Mouse (Mus musculus) Patski (cell line): ENCODE measurements around the gene Cenpn. TPM values are rescaled to one million over a fixed set of nuclear protein-coding genes. Genes with fewer than 3 reads are reported as not detected.

Experiments used
- ATAC-seq: fragments of 100-300 bp; one replicate; pipeline ENCODE4 v1.8.0; 2021
- CTCF ChIA-PET: fragments of 350-600 bp; sonication (Branson Sonifier 250); formaldehyde crosslinking; loops from one replicate; lab custom pipeline; 2022; ENCODE audit warnings: inconsistent platforms; lab: Charles Lee
- POLR2A ChIA-PET: fragments of 350-600 bp; sonication (Branson Sonifier 250); formaldehyde crosslinking; loops from one replicate; lab custom pipeline; 2022; ENCODE audit warnings: antibody characterized with exemption, inconsistent platforms; lab: Charles Lee
- DNase-seq: peaks from one replicate; pipeline ENCODE4 v3.0.0-alpha.2; 2011; ENCODE audit warnings: low read depth, low spot score
- H3K27me3 ChIP-seq: fragments of 371-371 bp; one replicate; pipeline ENCODE4 v1.5.1; 2021
- CTCF ChIP-seq: fragments of 100-300 bp; IDR thresholded peaks from one replicate; pipeline ENCODE4 v1.5.1; 2021
- in situ Hi-C: fragments of 300-500 bp; cut with MboI; formaldehyde crosslinking; loops from 3 replicates; pipeline ENCODE4 v1.11.1; 2018; ENCODE audit warnings: low pct_unique_long_range_greater_than_20kb, mixed read lengths
- polyA plus RNA-seq: library from polyadenylated mRNA; unstranded; gene quantifications from one replicate; pipeline ENCODE4 v1.2.3, GENCODE M21; 2021

Cenpn gene
- polyA plus RNA-seq, 1 experiment from 2014 or later: 17.3 TPM

DNA sequence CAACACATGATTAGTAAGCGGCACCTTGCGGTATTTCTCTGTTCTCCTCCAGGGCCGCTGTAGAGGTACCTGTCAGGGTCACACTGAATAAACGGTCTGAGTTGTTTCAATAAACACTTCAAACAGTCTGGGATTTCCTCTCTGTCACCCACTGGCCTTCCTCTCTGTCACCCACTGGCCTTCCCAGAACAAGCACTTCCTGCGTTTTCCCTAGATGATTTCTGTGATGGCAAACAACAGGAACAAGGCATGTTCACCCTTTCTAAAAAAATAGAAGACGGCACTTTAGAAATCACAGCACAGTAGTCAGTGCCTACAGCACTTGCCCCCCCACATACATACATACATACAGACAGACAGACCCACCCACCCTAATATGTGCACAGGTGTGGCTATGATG lies 26.0 kb upstream of the Cenpn start:
- no peak for TF ChIP-seq CTCF
- in situ Hi-C loops: no loop called here
- DNase-seq (no peak), ATAC-seq (no peak)
- CTCF ChIA-PET: interaction anchor here (1.0 kb wide), 1 partner anchor 9 kb away, joined by 4 read pairs; no protein-coding TSS in a partner anchor
- POLR2A ChIA-PET: no interaction called here
- H3K27me3 ChIP-seq: no peaks in the 10 kb centered on the region

DNA sequence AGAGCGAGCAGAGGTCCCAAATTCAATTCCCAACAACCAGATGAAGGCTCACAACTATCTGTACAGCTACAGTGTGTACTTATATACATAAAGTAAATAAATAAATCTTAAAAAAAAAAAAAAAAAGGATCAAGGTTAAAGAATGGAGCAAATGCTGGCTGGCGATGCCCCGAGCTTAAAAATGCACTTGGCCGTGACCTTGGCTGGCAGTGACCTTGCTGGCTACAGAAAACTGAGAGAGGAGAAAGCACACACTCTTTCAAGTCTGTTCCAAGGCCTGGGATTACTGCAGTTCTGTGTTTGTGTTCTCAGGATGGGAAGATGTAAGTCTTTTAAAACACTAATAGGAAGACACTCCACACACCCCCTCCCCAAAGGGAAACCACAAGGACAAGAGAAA lies 16.8 kb upstream of the Cenpn start:
- CTCF ChIA-PET: interaction anchor here (1.0 to 1.9 kb wide), 4 partner anchors 9 to 17 kb away, joined by 3 to 4 read pairs (median 4); partner anchors contain the start of genes Cenpn and Cmc2
- TF ChIP-seq CTCF: no peak
- H3K27me3 ChIP-seq: no peaks in the 10 kb centered on the region
- POLR2A ChIA-PET: no interaction called here
- in situ Hi-C loops: no loop called here
- ATAC-seq: no peak
- DNase-seq: no peak

DNA sequence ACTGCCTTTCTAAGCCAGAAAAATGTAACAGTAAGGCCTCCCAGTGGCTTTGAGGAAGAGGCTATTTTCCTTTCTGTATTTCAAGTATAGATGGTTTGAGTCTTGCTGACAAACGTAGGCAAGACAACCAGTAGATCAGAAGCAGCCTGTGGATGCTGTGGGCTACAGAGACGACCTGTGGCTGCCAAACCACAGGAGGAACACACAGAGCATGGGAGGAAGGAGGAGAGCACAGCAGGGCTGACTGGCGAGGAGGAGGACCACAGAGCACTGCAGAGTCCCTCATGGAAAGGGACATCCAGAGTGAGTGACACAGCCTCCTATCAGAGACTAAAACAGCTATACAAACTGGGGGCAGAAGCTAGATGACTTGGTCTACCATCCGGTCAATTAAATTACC lies 16.3 kb upstream of the Cenpn start:
- in situ Hi-C loops: no loop called here
- ChIA-PET CTCF (interaction anchor here (0.7 to 1.9 kb wide), 5 partner anchors 9 to 39 kb away, joined by 3 to 4 read pairs (median 3); partner anchors contain the start of genes Cenpn and Cmc2), POLR2A (no interaction called here)
- H3K27me3 ChIP-seq: no peaks in the 10 kb centered on the region
- TF ChIP-seq CTCF: no peak
- ATAC-seq: no peak
- no peak for DNase-seq

- in situ Hi-C loops: no loop called here
- DNase-seq: no peak
- POLR2A ChIA-PET: no interaction called here
- peak; percentile 21 for ATAC-seq
- CTCF ChIA-PET: interaction anchor here (0.7 to 1.9 kb wide), 4 partner anchors 15 to 39 kb away, joined by 3 to 4 read pairs (median 3); partner anchors contain the start of genes Cenpn and Cmc2
- H3K27me3 ChIP-seq: no peaks in the 10 kb centered on the region
- no peak for TF ChIP-seq CTCF
Measured at GRCm38 (mm10) chr8:116905836-116906235, 15.7 kb upstream of the Cenpn start.

DNA sequence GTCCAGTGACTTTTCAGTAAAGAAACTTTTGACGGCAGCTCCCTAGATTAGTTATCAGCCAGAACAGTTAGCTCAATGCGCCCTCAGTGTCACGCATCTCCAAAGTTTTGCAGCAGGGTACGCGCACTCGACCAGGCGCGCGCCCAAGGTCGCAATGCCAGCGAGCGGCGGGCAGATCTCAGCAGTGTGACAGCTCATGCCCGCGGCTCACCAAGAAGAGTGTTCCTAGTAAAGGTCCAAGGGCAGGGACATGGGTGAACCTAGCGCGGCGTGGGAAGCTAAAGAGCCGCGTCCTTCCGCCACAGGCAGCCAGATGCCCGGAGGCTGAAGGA lies 559 bp upstream of the Cenpn start:
- no peak for TF ChIP-seq CTCF
- DNase-seq (no peak), ATAC-seq (peak; percentile 58)
- ChIA-PET CTCF (interaction anchor here (0.8 to 2.0 kb wide), 2 partner anchors 9 to 16 kb away, joined by 3 to 4 read pairs; no protein-coding TSS in a partner anchor), POLR2A (no interaction called here)
- in situ Hi-C loops: loop anchor here (10.0 kb wide), 1 partner anchor 554 kb away; no protein-coding TSS in a partner anchor
- H3K27me3 ChIP-seq: no peaks in the 10 kb centered on the region

- TF ChIP-seq CTCF: no peak
- no peak for ATAC-seq
- no peak for DNase-seq
- in situ Hi-C loops: loop anchor here (10.0 kb wide), 1 partner anchor 553 kb away; no protein-coding TSS in a partner anchor
- ChIA-PET POLR2A (no interaction called here), CTCF (interaction anchor here (1.3 kb wide), 2 partner anchors 17 to 58 kb away, joined by 3 to 4 read pairs; no protein-coding TSS in a partner anchor)
- H3K27me3 ChIP-seq: no peaks in the 10 kb centered on the region
Measured at GRCm38 (mm10) chr8:116922060-116922757, 679 bp downstream of the Cenpn start.

DNA sequence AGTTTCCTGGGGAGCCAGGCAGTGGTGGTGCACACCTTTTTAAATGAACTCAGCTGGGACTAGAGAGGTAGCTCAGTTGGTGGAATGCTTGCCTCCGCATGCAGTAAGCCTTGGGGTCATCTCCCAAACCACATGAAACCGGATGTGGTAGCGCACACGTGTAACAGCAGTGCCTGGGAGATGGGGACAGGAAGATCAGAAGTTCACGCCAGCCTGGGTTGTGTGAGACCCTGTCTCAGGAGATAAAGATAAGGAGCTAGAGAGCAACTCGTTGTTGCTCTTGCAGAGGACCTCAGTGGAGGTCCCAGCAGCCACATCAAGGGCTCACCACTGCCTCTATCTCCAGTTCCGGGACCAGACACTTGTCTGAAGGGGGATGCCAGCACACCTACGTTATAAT lies 2.0 kb downstream of the Cenpn start:
- TF ChIP-seq CTCF: no peak
- ATAC-seq (no peak), DNase-seq (no peak)
- POLR2A ChIA-PET: interaction anchor here (0.6 to 1.2 kb wide), 3 partner anchors 11 to 29 kb away, joined by 3 read pairs; partner anchors contain the start of gene Atmin
- CTCF ChIA-PET: interaction anchor here (1.1 kb wide), 1 partner anchor 35 kb away, joined by 3 read pairs; no protein-coding TSS in a partner anchor
- H3K27me3 ChIP-seq: no peaks in the 10 kb centered on the region
- in situ Hi-C loops: loop anchor here (10.0 kb wide), 1 partner anchor 551 kb away; no protein-coding TSS in a partner anchor

GRCm38 (mm10) chr8:116927880-116928279 lies 6.3 kb downstream of the Cenpn start:
- peak; percentile 51 for ATAC-seq
- ChIA-PET POLR2A (no interaction called here), CTCF (interaction anchor here (0.9 to 1.9 kb wide), 2 partner anchors 8 to 15 kb away, joined by 3 to 6 read pairs; no protein-coding TSS in a partner anchor)
- no peaks in the 10 kb centered on the region for H3K27me3 ChIP-seq
- no peak for DNase-seq
- in situ Hi-C loops: loop anchor here (10.0 kb wide), 1 partner anchor 547 kb away; no protein-coding TSS in a partner anchor
- TF ChIP-seq CTCF: no peak

DNA sequence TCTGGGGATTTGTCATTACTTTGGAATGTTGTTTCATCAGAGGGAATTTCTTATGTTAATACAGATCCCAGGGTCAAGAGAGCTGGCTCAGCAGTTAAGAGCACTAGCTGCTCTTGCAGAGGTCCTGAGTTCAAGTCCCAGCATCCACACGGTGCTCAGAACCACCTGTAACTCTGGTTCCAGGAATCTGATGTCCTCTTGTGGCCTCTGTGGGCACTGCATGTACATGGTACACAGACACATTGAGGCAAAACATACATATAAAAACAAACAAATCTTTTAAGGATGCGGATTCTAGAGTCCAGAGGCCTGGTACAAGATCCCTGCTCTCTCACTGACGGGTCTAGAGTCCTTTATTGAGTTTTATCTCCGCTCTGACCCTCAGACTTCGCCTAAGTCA lies 7.1 kb downstream of the Cenpn start:
- DNase-seq (no peak), ATAC-seq (no peak)
- ChIA-PET CTCF (interaction anchor here (0.9 kb wide), 1 partner anchor 16 kb away, joined by 3 read pairs; no protein-coding TSS in a partner anchor), POLR2A (no interaction called here)
- H3K27me3 ChIP-seq: no peaks in the 10 kb centered on the region
- no peak for TF ChIP-seq CTCF
- in situ Hi-C loops: loop anchor here (10.0 kb wide), 1 partner anchor 546 kb away; no protein-coding TSS in a partner anchor

DNA sequence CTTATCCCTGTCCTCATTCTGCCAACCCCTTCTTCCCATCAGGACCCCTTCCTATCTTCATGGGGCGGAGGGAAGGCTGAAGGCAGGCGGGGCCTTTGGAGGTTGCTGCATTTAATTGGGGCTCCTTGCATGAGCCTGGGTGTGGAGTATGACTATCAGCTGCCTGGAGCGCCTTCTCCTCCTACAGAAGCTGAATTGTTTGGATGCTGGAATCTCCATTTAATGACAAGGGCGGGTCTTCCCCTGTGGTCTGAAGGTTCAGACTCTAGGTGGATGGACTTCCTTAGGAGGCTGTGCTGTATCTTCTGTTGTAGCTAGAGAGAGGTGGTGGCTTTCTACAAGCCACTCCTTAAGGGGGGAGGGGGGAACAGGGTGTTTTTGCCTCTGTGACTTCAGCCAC lies 13.4 kb downstream of the Cenpn start:
- in situ Hi-C loops: no loop called here
- ChIA-PET CTCF (interaction anchor here (1.9 kb wide), 1 partner anchor 8 kb away, joined by 6 read pairs; no protein-coding TSS in a partner anchor), POLR2A (interaction anchor here (1.1 kb wide), 1 partner anchor 11 kb away, joined by 3 read pairs; no protein-coding TSS in a partner anchor)
- no peak for ATAC-seq
- no peak for TF ChIP-seq CTCF
- DNase-seq: no peak
- no peaks in the 10 kb centered on the region for H3K27me3 ChIP-seq
